Mouse (Mus musculus) c-Kit-positive CD71-positive TER-119-positive erythroid progenitor cells, embryonic 14.5 days (primary cell): Measurements from ENCODE around the gene Cideb.
A peak's percentile ranks its signal among the peaks of the same experiment; 100 is the strongest.

Source experiments
- DNase-seq: peaks from one replicate; pipeline ENCODE4 v3.0.0-alpha.2; 2013; ENCODE audit warnings: low spot score

The Cideb gene

DNA sequence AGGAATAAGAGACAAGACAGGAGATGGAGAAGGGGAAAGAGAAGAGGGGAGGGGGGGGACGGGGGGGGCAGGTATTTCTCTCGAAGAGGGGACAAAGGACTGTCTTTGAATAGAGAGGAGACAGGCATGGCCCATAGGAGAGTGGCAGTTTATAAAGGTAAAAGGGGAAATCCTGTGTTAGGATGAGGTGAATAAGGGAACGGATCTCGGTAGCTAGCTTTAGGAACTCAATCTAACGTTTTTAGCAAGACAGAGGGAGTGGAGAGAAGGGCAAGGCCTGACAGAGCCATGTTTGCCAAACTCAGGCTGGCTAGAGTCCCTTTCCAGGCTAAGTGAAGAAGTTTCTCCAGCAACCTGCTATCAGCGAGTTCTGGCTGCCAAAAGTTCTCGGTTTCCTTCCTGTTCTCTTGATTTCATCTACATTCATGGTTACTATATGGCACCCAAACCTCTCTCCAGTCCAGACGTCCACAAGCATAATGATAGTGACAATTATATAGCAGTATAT is 35.8 kb downstream of the Cideb start:
- no peak for DNase-seq

DNA sequence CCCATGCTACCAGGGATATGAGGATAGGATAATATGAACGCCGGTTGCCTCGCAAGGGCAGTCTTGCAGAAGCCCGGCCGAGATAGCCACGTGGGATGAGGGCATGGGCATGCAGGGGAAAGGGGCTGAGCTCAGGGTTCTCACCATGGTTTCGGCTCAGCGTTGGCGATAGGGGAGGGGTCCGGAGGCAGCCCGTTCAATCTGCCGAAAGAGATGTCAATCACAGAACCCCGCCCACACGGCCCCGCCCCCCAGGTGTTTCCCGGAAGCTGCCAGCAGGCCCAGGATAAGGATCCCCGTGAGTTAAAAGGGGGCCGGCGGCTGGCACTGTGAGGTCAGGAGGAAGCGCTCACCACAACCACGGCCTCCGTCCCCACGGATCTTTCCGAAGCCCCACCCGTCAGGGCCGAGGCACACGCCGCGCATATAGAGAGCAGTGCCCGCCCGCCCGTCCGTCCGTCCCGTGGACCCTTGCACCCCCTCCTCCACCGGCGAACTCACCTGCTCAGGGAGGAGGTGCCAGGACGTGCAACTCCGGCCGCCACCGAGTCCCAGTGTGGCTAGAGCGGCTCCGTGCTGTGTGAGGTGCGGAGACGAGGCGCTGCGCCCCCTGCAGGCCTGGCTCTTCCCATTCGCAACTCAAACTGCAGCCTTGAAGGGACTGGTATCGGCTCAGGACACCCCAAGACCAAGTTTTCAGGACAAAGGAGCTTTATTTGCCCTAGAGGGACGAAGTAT is 36.4 kb downstream of the Cideb start, which contains the start of gene Rabggta:
Rabggta (minus strand) TSS at position 564 of the 738 bp plus-strand sequence.
- DNase-seq, result peak; percentile 91

DNA sequence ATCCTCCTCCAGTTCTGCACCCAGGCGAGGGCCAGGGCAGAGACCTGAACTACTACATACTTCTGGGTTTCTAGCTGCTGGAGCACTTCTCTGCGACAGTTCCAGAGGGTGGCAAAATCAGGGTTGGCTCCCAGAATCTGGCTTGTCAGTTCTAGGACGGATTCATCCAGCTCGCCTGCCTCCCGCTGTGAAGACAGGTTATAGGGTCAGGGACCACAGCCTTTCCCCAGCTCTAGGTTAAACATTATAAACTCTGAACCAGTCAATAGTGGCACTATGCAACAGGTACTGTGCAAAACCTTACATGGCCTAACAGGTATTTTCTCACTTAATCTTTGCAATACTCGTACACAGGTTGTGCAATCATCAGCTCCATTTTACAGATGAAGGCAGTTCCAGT is 37.2 kb downstream of the Cideb start:
- no peak for DNase-seq

DNA sequence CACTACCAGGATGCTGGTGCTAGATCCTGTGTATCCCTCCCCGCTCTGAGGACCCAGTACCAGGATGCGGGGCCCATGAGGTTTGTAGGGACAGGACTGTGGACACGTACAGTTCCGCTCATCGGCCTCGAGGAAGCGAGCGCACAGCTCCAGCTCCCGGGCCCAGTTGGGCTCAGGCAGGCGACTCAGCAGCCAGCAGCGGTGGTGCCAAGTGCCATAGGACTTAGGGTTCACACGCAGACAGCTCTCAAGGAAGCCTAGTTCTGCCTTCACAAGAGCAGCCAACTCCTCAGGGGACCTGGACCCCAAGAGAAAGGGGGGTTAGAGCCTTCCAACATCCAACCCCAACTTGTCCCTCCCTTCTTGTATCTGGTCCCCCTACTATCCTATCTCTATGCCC is 37.6 kb downstream of the Cideb start:
- DNase-seq, result no peak

DNA sequence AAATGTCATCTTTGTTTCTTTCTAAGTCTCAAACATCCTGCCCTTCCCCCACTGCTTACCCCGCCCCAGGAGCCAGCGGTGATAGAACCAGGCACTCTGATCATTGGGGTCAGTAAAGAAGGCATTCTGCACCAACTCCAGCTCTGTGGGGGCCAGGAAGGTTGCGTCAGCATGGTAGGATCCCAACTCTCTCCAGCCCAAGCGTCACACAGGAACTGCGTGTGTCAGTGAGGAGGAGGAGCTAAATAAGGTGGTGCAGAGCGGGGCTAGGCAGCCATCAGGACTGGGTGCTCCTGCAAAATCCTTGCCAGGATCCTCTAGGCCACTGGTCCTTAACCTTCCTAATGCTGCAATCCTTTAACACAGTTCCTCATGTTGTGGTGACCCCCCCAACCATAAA is 38.5 kb downstream of the Cideb start:
- no peak for DNase-seq

DNA sequence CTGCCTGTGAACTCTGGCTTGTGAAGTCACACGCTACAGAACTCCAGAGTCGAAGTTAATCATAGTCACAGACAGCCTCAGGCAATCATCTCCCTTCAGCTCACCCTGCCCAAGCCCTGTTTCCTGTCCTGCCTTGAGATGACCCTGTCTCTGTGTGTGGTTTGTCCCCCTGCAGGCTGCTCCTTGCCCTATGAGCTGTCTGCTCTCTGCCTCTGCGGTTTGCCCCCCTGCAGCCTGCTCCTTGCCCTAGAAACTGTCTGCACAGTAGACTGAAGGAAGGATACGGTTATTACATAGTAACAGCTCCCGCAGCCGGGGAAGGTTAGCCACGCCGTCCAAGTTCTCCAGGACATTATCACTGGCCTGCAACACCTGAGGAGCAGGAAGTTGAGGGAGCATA is 41.4 kb downstream of the Cideb start:
- no peak for DNase-seq

DNA sequence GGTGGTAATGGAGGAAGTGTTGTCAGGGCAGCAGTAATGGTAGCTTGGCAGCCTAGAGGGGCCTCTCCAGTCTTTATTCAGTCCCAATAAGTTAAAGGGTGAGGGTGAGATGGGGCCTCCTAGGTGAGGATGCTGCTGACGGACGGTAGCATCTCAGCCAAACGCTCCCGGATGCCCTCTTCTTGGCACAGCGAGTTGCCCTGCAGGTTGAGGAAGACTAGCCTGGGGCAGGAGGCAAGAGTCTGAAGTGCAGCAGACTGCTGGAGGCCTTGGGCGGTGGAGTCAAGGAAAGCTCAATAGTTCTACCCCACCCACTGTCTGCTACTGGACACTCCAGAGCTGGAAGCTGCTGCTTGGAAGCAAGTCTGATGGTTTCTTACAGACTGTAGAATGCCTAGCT is 42.0 kb downstream of the Cideb start:
- no peak for DNase-seq

DNA sequence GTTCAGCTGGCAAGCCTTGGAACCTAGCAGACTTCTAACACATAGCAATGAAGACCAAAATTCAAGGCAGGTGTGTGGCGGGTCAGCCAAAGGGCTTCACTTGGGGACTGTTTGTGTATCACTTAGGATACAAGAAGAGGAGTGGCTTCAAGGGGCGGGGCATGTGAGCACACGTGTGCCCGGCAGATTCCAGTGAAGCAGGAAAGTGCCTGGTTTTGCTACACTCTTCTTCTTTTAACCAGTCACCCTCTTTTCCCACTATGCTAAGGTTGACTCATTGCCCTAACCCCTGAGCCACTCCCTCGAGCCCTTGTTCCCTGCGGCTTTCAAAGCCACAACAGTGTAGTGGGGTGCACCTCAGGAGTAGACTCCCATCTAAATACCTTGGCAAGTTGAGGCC is 43.4 kb downstream of the Cideb start:
- DNase-seq, result no peak

DNA sequence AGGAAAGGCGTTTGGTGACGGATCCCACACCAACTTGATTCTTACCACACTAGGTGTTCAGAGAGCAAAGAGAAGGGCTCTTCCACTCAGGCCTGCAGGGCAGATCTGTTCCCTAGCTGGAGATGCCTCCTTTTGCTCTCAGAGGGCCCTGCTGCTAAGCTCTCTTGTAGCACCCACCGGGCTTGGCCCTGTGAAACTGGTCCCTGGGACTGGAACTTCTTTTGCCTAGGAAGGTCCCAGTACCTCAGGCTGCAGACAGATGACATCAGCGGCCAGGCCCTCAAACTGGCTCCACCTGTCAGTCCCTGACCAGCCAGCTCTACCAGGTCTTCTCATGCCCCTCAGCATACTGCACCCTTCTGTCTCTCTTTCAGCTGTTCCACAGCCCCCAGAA is 44.5 kb downstream of the Cideb start, which contains the start of gene Tgm1:
Tgm1 (minus strand) TSS at position 198 of the 394 bp plus-strand sequence.
- DNase-seq, result no peak

DNA sequence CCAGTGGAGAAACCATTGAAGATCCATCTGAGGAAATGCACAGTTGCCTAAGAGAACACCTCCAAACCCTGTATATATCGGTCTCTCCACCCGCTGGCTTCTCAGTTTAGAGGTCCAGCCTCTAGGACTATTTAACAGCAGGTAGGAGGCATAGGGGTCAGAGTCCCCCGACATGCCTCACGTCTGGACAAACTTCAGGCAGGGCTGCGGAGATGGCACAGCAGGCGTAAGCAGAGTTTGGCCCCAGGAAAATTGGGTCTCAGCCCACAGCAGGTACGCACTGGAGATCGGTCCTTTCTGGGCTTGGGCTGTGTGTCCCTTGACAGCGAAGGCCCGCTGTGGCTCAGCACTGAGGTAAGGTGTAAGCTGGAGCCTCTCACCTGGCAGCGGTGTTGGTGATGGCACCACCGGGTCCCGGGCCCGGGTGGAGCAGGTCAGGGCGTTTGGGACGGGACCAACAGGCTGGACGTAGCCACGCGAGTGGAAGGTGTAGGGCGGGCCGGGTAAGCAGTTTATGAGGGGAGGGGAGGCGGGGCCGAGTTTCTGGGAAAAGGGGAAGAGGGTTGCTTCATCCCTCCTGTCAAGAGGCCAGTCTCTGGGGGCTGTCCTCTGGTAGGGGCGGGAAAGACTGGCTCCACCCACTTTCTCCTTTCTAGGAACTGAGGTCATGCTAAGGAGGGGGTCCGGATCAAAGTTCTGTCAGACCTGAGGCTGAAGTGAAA is 45.1 kb downstream of the Cideb start:
- DNase-seq, result no peak

DNA sequence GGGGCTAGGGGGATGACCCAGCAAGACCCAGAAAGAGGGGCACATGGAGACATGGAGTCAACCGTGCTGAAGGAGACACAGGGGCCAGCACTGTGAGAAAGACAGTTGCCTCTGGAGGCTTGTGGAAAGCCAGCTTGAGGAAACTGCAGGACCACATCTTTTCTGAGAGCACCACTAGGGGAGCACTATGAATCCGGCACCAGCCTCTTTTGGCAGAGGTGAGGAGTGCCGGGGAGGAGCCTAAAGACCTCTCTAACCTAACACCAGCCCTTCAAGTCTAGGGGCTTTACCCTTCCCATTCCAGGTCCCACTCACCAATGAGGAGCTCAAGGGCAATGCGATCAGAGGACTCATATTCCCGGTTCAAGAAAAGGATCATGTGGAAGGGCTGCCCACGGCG is 46.5 kb downstream of the Cideb start:
- DNase-seq, result no peak

DNA sequence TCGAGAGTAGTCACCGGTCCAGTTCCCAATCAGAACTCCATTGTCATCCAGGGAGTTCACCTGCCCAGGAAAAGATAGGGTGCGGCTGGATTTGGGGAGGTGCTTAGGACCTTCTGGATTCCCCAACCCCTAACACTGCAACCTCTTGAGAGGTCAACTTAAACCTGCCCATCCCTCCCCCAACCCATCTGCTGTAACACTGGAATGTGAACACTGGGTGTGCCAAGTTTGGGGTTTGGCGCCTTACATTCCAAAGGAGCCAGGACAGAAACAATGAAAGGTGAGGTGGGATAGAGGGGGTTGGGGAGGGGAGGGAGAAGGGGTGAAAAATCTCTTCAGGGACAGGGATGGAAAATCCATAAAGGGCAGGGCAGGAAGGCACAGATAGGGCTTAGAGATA is 48.7 kb downstream of the Cideb start:
- DNase-seq, result no peak

DNA sequence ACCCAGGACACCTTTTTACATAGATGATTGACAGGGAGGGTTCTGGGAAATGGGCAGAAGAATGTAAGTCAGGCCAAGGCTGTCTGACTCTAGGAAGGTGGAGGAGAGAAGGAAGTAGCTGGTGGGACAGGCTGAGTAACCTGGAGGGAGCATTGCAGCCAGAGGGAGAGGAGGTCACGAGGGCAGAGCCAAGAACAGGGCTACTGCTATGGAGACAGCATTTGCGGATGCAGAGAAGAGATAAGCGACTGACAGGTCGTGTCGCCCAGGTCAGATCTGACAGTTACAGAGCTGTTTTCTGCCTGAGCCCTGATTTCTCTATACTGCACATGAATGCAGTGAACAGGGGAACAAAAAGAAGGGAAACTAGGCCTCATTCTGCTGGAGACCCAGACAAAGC is 50.9 kb downstream of the Cideb start:
- no peak for DNase-seq

DNA sequence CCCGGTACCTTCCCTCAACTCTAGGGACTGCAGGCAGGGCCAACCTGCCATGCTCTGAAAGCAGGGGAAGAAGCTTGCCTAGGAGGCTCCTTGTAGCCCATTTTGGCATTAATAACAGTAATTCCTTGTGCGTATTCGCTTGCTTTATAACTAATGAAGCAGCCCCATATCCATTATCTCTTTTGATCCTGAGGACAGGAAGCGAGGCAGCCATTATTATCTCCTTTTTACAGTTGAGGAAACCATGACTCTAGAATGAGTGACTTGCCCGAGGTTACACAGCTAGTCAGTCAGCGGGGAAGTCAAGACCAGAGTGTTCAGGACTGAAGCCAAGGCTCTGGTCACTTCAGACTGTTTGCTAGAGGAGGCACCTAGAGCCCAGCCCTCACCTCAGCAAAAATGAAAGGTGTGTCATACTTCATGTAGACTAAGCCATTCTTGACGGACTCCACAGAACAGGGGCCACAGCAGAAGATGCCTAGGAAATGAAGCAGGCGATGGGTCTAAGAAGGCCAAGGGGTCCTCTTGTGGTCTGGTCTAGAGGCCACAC is 52.1 kb downstream of the Cideb start:
- no peak for DNase-seq
